Mouse (Mus musculus): ENCODE results near the gene Cars2.
A peak's percentile ranks its signal among the peaks of the same experiment; 100 is the strongest.
"Not testable (repeated sequence)": the region's sequence is repeated elsewhere in the genome, so short reads cannot be mapped to it uniquely, and the experiment has no call there.

Gene Cars2

DNA sequence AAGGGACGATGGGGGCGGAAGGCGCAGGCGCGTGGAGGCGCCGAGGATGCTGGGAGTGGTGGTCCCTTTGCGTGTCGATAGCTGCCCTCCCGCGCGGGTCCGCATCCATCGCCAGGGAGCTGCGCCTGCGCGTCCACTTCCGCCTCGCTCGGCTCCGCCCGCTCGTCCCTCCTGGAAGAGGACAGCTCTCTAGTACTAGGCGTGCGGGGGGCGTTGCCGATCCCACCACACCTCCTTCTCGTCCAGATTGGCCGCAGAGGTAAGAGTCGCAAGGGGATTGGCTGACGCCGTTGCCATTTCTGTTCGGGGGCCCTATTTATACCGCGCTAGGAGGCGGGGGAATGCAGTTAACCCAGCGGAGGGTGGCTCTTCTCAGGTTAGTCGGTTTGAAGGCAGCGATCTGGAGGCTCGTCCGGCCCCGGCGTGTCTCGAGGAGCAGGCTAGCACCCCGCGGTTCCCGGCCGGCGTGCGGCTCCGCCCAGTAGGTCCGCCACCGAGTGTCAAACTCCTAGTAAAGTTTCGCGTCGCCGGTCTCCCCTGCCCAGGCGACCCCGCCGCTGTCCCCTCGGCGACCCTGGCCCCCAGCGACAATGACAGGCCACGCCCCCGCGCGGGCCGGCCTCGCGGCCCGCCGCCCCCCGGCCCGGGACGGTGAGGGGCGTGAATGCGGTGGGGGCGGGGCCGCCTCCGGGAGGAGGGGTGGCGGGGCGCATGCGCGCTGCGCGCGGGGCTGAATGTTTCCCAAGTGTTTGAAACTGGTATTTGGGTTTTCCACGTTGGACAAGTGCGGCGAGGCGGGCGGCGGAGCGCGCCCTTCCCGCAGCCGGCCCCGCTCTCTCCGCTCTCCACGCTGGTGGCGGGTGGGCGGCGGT is 5.4 kb upstream of the Cars2 start:
- DNase-seq: peak; percentile 99 to 100

DNA sequence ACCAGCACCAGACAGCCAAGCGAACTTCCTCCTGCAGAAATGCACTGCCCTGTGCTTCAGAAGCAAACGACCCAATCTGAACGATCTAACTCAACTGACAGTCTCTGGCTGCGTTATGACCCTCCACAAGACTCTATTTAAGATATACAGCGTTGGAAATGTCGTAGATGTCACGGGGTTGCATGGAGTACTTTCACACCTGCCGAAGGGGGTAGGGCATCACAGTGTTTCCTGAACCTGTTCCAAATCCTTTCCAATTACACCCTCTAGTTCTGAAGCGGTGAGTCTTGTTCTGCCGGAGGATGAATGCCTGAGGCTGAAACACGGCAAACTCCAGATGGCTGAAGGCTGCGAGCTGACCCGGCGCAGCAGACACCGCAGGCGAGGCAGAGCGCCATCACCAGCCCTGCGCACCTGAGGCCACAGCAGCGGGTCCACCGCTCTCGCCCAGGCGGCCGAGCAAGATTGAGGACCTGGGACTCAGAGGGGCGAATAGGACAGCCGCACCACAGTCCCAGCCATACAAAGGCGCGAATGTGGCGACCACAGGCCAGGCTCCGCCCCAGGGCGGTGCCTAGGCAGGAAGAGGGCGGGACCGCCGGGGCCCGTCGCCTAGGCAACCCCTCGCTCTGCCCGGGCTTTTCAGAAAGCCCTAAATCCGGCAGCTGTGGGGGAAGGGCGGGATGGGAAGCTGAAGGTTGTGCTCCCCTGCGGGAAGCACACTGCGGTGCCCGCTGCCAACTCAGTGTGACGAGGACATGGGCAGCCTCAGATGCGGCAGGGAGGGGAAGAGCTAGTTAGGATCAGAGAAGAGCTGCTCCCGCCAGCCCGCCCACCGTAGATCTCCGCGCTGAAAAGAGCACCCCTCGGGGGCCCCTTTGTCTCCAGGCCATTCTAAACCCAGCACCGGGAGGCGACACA is 4.5 kb upstream of the Cars2 start, which contains the start of gene Ing1:
Gene Ing1 (plus strand): TSS at position 773 of the 921 bp plus-strand sequence.
- DNase-seq: peak; percentile 96 to 97

DNA sequence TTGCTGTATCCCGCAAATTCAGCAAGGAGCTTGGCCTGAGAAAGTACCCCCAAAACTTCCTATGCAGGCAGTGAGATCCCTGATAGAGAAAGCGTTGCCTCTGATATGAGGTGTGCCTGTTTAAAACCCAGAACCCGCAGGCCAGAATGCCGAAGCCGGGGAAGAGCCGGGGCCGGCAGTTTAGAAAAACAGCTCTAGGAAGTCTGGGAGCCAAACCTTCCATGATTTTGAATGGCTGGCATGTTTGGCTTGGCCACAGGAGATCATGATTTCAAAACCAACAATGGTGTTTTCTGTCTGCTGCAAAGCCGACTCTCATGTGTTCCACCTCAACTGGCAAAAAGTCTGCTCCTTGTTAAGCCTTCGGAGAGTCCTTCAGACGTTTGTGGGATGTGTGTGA is 1.8 kb upstream of the Cars2 start:
- no peak for DNase-seq

DNA sequence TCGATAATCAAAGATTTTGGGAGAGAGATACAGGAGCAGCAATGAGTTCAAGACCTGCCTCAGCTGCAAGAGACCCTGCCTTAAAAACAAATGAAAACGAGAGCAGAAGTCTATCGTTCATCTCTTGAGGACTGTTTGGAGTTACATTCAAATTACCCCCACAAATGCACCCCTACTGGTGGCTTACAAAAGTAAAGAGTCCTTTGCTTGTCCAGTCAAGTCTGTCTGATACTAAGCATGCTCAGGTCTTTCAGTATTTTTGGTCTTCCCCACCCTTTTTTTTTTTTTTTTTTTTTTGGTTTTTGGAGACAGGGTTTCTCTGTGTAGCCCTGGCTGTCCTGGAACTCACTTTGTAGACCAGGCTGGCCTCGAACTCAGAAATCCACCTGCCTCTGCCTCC is 914 bp upstream of the Cars2 start:
- not testable (repeated sequence) for DNase-seq

DNA sequence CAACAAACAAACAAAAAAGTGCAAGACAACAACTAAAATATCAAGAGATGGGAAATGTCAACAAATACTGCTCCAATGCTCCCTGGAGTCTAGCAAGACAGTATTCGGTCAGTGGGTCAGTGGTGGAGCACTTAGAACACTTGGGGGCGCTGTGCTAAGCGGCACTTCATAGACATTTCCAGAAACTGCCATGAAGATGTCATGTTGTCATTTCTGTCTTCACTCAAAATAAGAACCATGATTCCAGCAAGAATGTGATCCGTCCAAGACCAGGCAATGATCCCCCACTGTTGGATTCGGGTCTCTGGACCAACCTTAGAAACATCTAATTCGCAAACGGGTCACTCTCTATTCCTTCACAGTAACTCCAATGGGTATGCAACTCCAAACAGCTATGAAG is 877 bp downstream of the Cars2 start:
- DNase-seq: peak; percentile 64 to 78

DNA sequence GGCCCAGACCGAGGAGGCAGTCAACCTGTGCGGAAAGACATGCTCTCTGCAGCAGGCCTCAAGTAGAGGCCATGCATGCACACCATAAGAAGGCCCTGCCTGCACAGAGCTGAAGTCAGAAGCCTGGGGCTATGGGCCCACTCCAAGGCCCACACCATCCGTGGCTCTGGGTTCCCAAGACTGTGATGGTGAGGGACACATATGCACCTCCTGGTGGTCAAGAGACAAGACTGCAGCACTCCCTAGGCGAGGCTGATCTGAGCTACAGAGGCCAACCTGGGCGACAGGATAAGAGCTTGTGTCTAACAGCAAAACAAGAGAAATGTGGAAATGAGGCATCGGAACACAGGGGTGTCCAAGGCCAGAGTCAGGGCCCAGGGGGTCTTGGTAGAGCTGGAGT is 3.5 kb downstream of the Cars2 start:
- peak in 1 of 2 experiments; percentile 23 for DNase-seq

DNA sequence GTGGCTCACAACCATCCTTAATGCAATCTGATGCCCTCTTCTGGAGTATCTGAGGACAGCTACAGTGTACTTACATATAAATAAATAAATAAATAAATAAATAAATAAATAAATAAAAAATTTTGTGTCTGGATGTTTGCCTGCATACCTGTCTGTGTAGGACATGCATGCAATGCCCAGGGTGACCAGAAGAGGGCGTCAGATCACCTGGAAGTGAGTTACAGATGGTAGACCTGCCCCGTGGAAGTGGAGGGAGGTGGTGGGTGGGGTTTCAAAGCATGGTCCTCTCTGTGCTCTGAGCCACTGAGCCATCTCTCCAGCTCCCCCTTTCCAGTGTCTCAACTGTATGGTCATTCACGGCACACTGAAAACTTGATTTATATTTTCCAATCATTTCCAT is 6.2 kb downstream of the Cars2 start:
- peak; percentile 52 to 68 for DNase-seq

DNA sequence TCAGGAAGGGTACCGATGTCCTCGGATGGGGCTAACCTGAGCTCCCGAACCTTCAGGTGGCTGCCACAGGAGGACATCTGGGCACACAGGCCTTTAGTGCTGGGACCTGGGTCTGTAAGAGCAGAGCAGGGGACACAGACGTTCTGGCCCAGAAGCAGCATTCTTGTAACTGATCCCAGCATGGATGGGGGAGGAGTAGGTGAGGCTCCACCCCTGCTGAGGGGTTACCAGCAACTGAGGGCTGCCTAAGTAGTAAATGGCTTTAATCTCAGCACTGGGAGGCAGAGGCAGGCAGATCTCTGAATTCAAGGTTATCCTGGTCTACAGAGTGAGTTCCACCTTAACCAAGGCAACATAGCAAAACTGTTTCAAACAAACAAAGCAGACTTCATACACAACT is 7.7 kb downstream of the Cars2 start:
- DNase-seq: no peak

DNA sequence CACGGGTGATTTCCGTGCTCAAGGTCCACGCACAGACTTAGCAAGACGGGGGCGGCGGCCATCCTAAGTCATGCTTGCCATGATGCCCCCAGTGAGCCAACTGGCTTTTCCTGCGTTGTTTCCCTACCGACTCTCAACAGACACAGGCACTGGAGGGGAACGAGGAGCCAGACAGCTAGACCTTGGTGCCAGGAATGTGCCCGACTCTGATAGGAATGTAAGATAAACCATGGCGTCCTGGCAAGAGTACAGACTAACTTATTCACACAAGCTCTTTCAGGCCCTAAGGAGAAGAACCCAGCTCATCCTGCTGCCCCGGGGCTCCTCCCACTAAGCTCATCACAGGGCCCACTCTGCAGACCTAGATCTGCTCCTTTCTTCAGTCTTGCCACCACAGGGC is 8.6 kb downstream of the Cars2 start:
- DNase-seq: no peak

DNA sequence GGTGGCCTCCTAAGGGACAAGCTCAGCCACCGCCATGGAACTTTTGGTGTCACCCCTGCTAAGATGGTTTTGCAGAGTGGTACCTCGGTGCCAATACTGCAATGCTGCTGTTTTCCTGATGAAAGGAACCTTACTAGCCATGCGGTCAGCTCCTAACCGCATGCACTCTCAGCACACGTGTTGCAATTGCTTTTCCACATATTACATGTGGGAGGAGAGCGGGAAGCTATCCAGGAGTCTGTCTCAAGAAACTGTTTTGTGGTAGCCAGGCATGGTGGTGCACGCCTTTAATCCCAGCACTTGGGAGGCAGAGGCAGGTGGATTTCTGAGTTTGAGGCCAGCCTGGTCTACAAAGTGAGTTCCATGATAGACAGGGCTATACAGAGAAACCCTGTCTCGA is 10.4 kb downstream of the Cars2 start:
- no peak for DNase-seq

DNA sequence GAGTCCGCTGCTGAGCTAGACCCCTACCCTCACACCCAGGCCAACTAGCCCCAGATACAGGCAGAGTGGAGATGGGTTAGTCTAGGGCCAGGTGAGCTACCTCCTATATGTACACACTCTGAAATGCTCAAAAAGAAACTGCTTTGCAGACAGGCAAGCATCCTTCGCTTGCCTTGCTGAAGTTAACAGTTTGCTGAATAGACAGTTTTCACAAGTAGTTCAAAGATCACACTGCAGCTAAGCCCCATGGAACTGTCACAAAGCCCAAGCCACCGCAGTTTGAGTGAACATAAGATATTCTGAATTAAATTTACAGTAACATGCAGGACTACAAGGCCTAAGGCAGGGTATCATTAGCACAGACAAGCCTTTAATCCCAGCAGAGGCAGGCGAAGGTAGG is 11.5 kb downstream of the Cars2 start:
- DNase-seq: no peak

DNA sequence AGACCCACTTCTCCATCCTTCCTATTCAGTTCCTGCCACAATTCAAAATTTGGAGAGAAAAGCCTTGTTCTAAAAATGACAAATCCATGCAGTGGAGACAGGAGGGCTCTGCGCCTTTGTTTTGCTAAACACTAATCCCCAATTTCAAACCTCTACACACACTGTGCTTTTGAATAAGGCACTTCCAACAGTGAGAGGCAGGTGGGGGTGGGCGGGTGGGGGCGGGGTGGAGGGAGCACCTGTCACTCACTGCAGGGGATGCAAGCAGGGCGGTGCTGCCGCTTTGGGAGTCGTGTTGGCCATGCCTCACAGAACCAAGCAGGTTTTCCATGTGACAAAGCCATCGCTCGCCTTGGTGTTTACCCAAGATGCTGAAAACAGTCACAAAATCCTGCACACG is 16.1 kb downstream of the Cars2 start:
- DNase-seq: no peak

DNA sequence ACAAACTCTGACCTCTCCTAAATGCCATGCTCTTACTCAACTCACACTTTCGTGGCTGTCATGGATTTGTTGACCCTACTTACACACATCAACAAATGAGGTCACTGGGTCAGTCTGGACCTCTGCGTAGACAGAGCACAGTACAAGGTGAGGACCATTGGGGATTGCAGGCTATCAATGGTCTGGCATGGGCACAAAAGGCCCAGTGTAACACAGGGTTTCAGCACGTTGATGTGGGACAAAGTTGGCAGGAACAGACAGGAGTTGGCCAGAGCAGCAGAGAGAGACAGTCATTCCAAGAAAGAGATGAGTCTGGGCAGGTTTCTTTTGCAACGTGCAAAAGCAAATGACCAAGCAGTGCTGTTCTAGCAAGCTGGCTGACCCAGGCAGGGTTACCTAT is 19.7 kb downstream of the Cars2 start:
- no peak for DNase-seq

DNA sequence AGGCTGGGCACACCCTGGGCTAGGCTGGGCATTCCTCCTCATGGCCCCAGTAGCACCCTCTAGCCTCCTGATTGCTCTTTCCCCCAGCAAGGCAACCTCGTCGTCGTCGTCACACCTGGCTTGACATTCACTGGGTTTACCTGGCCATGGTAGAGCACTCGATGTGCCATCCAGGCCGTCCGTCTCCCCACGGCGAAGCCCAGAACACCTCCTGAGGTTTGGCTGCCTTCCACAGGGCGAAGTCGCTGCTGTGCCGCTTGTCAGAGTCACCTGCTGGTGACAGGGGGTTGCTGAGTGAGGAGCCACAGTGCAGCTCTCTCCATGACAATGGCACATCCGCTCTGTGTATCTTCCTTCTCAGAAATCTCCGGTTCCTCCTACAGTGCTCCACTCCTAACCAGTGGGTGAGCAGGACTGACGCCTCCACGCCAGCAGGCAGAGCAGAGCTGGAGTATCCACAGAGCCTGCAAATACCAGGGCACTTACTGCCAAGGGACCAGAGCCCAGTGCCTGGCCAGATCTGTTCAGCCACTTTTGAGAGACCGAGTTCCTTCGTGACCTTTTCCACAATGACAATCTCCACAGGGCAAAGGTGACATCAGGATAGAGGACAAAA is 20.3 kb downstream of the Cars2 start:
- DNase-seq: peak in 1 of 2 experiments; percentile 16

DNA sequence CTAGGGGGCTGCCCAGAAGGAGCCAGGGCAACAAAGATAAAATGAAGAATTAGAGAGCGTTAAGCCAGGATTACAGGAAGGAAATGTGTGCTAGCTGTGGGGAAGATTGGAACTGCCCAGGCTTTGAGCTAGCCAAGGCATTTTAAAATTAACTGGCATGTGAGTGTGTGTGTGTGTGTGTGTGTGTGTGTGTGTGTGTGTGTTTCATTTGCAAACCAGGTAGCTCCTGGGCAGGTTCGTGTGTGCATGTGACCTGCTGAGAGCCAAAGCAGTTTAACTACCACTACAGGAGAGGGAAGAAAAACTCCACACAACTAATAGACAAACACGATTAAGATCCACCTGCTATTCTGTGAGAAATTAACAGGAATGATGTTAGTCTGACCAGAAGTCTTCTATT is 27.3 kb downstream of the Cars2 start:
- DNase-seq: peak in 1 of 2 experiments; percentile 18

DNA sequence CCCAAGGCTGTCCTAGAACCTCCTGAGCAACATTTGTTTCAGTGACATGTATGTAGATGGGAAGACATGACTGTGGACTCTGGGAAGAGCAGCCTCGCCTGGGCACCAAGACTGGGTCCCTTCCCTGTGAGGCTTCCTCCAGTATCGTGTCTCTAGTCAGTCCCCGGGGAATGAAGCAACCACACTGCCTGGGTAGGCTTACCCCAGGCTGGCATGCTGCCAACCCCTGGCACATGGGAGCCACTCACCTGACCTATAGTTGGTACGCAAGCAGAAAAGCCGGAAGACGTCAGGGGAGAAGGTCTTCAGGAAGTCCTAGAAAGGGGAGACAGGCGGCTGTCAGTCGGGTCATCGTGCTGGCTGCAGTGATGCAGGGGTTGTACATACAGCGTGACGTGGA is 31.9 kb downstream of the Cars2 start:
- peak; percentile 55 to 71 for DNase-seq

DNA sequence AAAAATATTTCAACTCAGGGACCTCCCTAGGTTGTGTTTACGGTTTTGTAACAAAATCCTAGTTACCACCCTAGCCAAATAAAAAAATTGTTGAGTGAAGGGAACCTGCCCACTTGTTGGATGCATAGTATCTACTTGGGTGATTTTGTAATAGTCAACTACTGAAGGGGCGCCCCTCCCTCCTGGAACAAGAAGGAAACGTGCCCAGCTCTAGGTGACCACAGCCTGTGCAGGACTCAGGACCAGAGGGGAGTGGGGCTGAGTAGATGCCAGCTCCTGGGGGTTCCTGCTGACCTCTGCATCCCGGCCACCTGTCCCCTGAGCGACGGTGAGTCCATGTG is 32.6 kb downstream of the Cars2 start:
- peak in 1 of 2 experiments; percentile 47 for DNase-seq

DNA sequence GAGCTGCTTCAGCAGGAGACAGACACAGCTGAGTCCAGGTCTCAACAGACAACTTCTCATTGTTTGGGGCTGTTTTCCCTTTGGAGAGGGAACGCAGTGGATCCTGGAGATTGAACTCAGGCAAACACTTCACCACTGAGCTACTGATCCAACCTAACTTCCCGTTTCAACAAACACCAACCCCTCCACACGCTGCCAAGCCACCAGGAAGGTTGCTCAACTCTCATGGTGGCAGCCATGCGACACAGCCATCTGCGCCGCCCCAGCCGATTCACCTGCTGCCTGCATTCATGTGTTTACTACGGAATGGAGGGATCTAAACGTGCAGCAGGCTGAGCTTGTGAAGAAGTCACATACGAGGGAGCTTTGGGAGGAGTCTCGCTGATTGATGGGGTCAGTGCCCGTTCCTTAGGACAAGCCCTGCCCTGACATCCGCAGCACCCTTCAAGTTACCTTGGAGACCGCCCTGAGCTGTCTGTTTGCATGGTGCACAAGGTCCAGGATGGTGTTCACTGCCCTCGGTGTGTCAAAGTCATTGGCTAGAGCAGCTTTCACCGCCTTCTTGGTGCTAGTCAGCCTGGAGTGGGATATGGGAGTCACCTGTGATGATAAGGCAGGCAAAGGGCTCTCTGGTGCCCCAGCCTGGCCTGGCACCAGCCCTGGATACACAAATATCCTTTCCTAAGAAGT is 33.1 kb downstream of the Cars2 start:
- DNase-seq: peak; percentile 26 to 86

DNA sequence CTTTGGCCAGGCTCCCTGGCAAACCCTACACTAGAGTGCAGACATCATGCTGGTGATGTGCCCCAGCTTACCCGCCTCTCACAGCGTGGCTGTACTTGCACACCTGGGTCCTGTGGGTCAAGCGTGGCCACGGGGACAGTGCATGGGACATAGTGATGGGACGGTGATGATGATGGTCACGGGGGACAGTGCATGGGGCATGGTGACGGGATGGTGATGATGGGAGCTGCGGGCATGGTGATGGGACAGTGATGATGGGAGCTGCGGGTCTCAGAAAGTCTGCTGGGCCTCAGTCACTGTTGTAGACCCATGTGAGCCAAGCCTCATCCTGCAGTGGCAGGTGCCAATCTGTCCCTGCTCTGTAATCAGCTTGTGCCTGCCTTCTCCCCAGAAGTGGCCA is 34.3 kb downstream of the Cars2 start:
- peak in 1 of 2 experiments; percentile 21 for DNase-seq

DNA sequence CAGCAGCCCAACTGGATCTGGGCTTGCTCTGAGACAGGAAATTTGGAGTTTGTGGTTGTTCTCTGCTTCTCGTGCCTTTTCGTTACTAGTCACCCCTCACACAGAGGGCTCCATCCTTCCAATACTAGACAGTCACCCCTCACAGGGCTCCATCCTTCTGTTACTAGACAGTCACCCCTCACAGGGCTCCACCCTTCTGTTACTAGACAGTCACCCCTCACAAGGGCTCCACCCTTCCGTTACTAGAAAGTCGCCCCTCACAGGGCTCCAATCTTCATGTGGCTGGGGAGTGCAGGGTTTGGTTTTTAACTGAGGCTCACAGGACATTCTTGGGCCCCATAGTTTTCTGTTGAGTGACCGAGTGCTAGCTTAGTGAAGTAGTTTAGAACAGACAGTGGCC is 37.3 kb downstream of the Cars2 start:
- no peak for DNase-seq

DNA sequence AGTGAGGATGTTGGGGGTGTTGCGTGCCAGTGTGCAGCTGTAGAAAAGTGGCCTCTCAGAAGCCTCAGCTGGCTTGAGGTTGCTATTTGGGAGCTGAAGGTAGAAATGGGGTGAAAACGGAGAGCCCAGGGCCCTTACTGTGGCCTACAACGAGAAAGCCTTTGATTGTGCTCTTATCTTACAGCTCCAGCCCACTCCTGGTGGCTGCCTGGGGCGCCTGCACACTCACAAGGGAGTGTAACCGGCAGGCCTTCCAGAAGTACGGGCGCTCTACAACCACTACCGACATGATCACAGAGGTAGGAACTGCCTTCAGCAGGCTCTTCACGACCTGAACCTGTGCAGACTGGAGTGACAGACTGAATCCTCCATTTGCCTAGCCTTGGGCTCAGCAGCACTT is 37.9 kb downstream of the Cars2 start:
- peak in 1 of 2 experiments; percentile 17 for DNase-seq

DNA sequence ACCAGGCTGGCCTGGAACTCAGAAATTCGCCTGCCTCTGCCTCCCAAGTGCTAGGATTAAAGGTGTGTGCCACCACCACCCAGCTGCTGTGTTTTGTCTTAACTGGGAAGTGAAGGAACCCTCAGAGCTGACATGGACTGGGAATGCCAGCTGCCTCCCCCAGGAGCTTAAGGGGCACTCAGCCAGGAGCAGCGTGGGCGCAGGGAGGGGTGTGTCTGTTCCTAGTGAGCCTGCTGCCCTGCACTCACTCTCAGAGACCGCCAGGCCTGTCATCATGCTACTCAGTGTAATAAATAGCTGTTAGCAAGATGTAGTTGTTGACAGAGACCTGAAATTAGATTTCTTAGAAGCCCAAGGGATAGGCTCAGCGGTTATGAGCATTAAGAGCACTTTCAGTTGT is 39.6 kb downstream of the Cars2 start:
- peak in 1 of 2 experiments; percentile 17 for DNase-seq

DNA sequence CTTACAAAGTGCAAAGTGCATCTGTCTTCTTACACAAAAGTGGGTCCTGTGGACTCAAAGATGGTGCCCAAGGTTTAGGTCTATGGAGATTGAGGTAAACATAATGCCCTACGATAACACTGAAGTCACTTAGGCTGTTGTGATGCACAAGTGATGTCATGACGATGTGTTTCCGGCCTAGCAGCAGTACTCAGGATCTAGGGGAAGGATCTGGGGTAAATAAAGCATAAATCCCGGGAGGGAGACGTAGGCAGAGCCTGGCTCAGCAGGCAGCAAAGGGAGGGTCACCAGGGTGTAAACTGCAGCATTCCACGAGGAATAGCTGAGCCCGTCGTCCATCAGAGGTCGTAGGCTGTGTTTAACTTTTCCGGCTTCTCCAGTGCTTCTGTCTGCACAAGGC is 41.7 kb downstream of the Cars2 start:
- DNase-seq: no peak

All from lung, postnatal 4 days (tissue).